Mouse (Mus musculus): ENCODE measurements around the gene Utrn.

- TF ChIP-seq CTCF (IDR thresholded peaks at IDR 0.05; ENCODE audit: borderline replicate concordance, insufficient read depth, low read length), result no peak
- no peak for TF ChIP-seq POLR2A (IDR thresholded peaks at IDR 0.05; ENCODE audit: low read depth, low read length)
Observed at GRCm38 (mm10) chr10:12735695-12736094, 133.5 kb downstream of the Utrn start.
